In genomic region chr9:107923021-107923420, GRCm38 (mm10) we compare ENCODE assay signal across 9 mouse cellular contexts. TPM values are rescaled to one million over a fixed set of nuclear protein-coding genes. Genes with fewer than 3 reads are reported as not detected.
DNase-seq lines count a peak whose midpoint lies in the region; ATAC-seq and TF ChIP-seq lines count a peak whose summit lies in the region.
"Had no signal": no experiment of that assay in that cellular context is flagged by ENCODE, and none has a peak within 500 bp of the region (broad histone marks: within the 10 kb centered on the region; RNA-seq: fewer than 3 reads in every experiment).

No protein-coding gene starts in this region.

- no peak overlapping the region for H3K27ac ChIP-seq in forebrain, embryonic 11.5 days (ENCODE audit: low read depth, low read length)
- H3K27ac ChIP-seq in forebrain, embryonic 10.5 days, result no peak overlapping the region
- peak overlapping the region; percentile 92; the same call in 1 of the 2 replicates for H3K27ac ChIP-seq in olfactory bulb, adult 2 months (ENCODE audit: insufficient read depth, low read depth, low read length)
- H3K27ac ChIP-seq: hindbrain, embryonic 15.5 days had no signal

- no peak overlapping the region for H3K9ac ChIP-seq in forebrain, embryonic 11.5 days (ENCODE audit: low read length)
- H3K9ac ChIP-seq: hindbrain, embryonic 15.5 days had no signal

- WGBS in forebrain, embryonic 11.5 days, result 36% methylated on average over 7 of the region's 7 CpGs
- 35% methylated on average over 7 of the region's 7 CpGs for WGBS in forebrain, embryonic 10.5 days
- 32% methylated on average over 7 of the region's 7 CpGs for WGBS in olfactory bulb, adult 2 months

- no peak for ATAC-seq in forebrain, embryonic 11.5 days (replicated peaks; ENCODE audit: low FRiP score)

- peak; percentile 67 for DNase-seq in forebrain, embryonic 11.5 days (ENCODE audit: low spot score)
- DNase-seq in forebrain, embryonic 10.5 days (ENCODE audit: extremely low spot score, low spot score), result no peak
- peak; percentile 32 to 58 for DNase-seq in urinary bladder, postnatal 36 days (ENCODE audit: low spot score in 2 of 2)
- no peak for DNase-seq in urinary bladder, postnatal 4 days (ENCODE audit: low spot score in 2 of 2)
- peak; percentile 25 to 64 for DNase-seq in kidney, adult 8-10 months
- no peak for DNase-seq in T-cell, adult 2 months (ENCODE audit: low spot score)
- DNase-seq in left cerebral cortex, adult 18-20 months (ENCODE audit: low spot score in 2 of 2), result no peak

- peaks cover 3% of the 10 kb centered on the region; the same call in 1 of the 2 replicates for H3K4me1 ChIP-seq in forebrain, embryonic 11.5 days (replicated peaks; ENCODE audit: control insufficient read depth, insufficient read depth, low read length)
- peaks cover 39% of the 10 kb centered on the region for H3K4me1 ChIP-seq in forebrain, embryonic 10.5 days
- peaks cover 45% of the 10 kb centered on the region for H3K4me1 ChIP-seq in olfactory bulb, adult 2 months (ENCODE audit: control insufficient read depth, insufficient read depth, low read length)

- no peaks in the 10 kb centered on the region for H3K36me3 ChIP-seq in forebrain, embryonic 11.5 days (ENCODE audit: control insufficient read depth, insufficient read depth, low read length)
- no peaks in the 10 kb centered on the region for H3K36me3 ChIP-seq in forebrain, embryonic 10.5 days (replicated peaks)
- H3K36me3 ChIP-seq: hindbrain, embryonic 15.5 days had no signal

- TF ChIP-seq POLR2A in olfactory bulb, adult 2 months (IDR thresholded peaks at IDR 0.05; ENCODE audit: insufficient read depth, low read depth, low read length), result no peak

- H3K4me2 ChIP-seq in forebrain, embryonic 11.5 days (ENCODE audit: low read depth, low read length, severe bottlenecking), result no peak overlapping the region
- H3K4me2 ChIP-seq: hindbrain, embryonic 15.5 days had no signal

- no peaks in the 10 kb centered on the region for H3K27me3 ChIP-seq in forebrain, embryonic 11.5 days (ENCODE audit: control insufficient read depth, insufficient read depth, low read length)
- peaks cover 8% of the 10 kb centered on the region; the same call in 1 of the 2 replicates for H3K27me3 ChIP-seq in forebrain, embryonic 10.5 days (ENCODE audit: poor library complexity, severe bottlenecking)
- H3K27me3 ChIP-seq: hindbrain, embryonic 15.5 days had no signal

- H3K9me3 ChIP-seq in forebrain, embryonic 11.5 days (ENCODE audit: control insufficient read depth, low read length), result no peaks in the 10 kb centered on the region
- H3K9me3 ChIP-seq in forebrain, embryonic 10.5 days, result no peaks in the 10 kb centered on the region
- H3K9me3 ChIP-seq: hindbrain, embryonic 15.5 days had no signal

- peak; percentile 28; the same call in 1 of the 2 replicates for TF ChIP-seq CTCF in olfactory bulb, adult 2 months (IDR thresholded peaks at IDR 0.05; ENCODE audit: insufficient read depth, low read depth, low read length)

- H3K4me3 ChIP-seq in forebrain, embryonic 11.5 days (ENCODE audit: low read depth, low read length), result no peak overlapping the region
- H3K4me3 ChIP-seq in forebrain, embryonic 10.5 days, result no peak overlapping the region
- no peak overlapping the region for H3K4me3 ChIP-seq in olfactory bulb, adult 2 months (ENCODE audit: insufficient read depth, low read depth, low read length)
- H3K4me3 ChIP-seq: hindbrain, embryonic 15.5 days had no signal

RNA-seq across cellular contexts. Expression of gene Actl11, which starts 5.2 kb away (rescaled TPM):
- polyA plus RNA-seq in forebrain, embryonic 11.5 days (2014; fragmentation: Nextera tagmentation; extraction: Ambion mirVana), result not detected in 2 replicates
- polyA plus RNA-seq in forebrain, embryonic 10.5 days (2016; fragmentation: Nextera tagmentation; extraction: Ambion mirVana), result not detected in 2 replicates
- polyA plus RNA-seq in olfactory bulb, adult 2 months (2012; ENCODE audit: insufficient read depth, insufficient read length, low replicate concordance, missing spikeins), result not detected in 2 replicates
- total RNA-seq in left cerebral cortex, adult 18-20 months (2021), result not detected
- polyA plus RNA-seq: hindbrain, embryonic 15.5 days had no signal

RNA-seq across cellular contexts. Expression of gene Camkv, which starts 12.5 kb away (rescaled TPM):
- 7.4 and 8.0 TPM in 2 replicates for polyA plus RNA-seq in forebrain, embryonic 11.5 days (2014; fragmentation: Nextera tagmentation; extraction: Ambion mirVana)
- 17.5 and 18.6 TPM in 2 replicates for polyA plus RNA-seq in forebrain, embryonic 10.5 days (2016; fragmentation: Nextera tagmentation; extraction: Ambion mirVana)
- polyA plus RNA-seq in olfactory bulb, adult 2 months (2012; ENCODE audit: insufficient read depth, insufficient read length, low replicate concordance, missing spikeins), result not detected in 2 replicates
- 100 to 1,000 TPM; 322 to 377 TPM for total RNA-seq in left cerebral cortex, adult 18-20 months (2021)

RNA-seq across cellular contexts. Expression of gene Mst1r, which starts 16.3 kb away (rescaled TPM):
- 0.36 and 0.43 TPM in 2 replicates for polyA plus RNA-seq in forebrain, embryonic 11.5 days (2014; fragmentation: Nextera tagmentation; extraction: Ambion mirVana)
- polyA plus RNA-seq in forebrain, embryonic 10.5 days (2016; fragmentation: Nextera tagmentation; extraction: Ambion mirVana), result 0.49 and 0.60 TPM in 2 replicates
- not detected in 2 replicates for polyA plus RNA-seq in olfactory bulb, adult 2 months (2012; ENCODE audit: insufficient read depth, insufficient read length, low replicate concordance, missing spikeins)
- total RNA-seq in left cerebral cortex, adult 18-20 months (2021), result 1 to 10 TPM in 1 of 2 experiments, under 1 TPM in 1; 0.89 to 1.2 TPM

RNA-seq across cellular contexts. Expression of gene Traip, which starts 26.9 kb away (rescaled TPM):
- 38.2 and 39.7 TPM in 2 replicates for polyA plus RNA-seq in forebrain, embryonic 11.5 days (2014; fragmentation: Nextera tagmentation; extraction: Ambion mirVana)
- 40.8 and 46.3 TPM in 2 replicates for polyA plus RNA-seq in forebrain, embryonic 10.5 days (2016; fragmentation: Nextera tagmentation; extraction: Ambion mirVana)
- not detected in 2 replicates for polyA plus RNA-seq in olfactory bulb, adult 2 months (2012; ENCODE audit: insufficient read depth, insufficient read length, low replicate concordance, missing spikeins)
- 1 to 10 TPM; 7.5 to 9.1 TPM for total RNA-seq in left cerebral cortex, adult 18-20 months (2021)

RNA-seq across cellular contexts. Expression of gene Mon1a, which starts 35.1 kb away (rescaled TPM):
- 14.7 and 14.9 TPM in 2 replicates for polyA plus RNA-seq in forebrain, embryonic 11.5 days (2014; fragmentation: Nextera tagmentation; extraction: Ambion mirVana)
- 12.2 and 12.5 TPM in 2 replicates for polyA plus RNA-seq in forebrain, embryonic 10.5 days (2016; fragmentation: Nextera tagmentation; extraction: Ambion mirVana)
- not detected in 2 replicates for polyA plus RNA-seq in olfactory bulb, adult 2 months (2012; ENCODE audit: insufficient read depth, insufficient read length, low replicate concordance, missing spikeins)
- total RNA-seq in left cerebral cortex, adult 18-20 months (2021), result 10 to 100 TPM; 27.1 to 28.1 TPM

Comparison
In these comparisons a context has a peak if more than half of its experiments do, and no peak if none do; other contexts are left out.
1. DNase-seq: peak in forebrain, embryonic 11.5 days (single experiment), urinary bladder, postnatal 36 days (2 of 2) and kidney, adult 8-10 months (2 of 2); none in forebrain, embryonic 10.5 days (single experiment), urinary bladder, postnatal 4 days (0 of 2), T-cell, adult 2 months (single experiment) and left cerebral cortex, adult 18-20 months (0 of 2).